Mouse (Mus musculus) layer of hippocampus, adult 2 months (tissue): ENCODE data around the gene Smpd1. TPM values are rescaled to one million over a fixed set of nuclear protein-coding genes. Genes with fewer than 3 reads are reported as not detected.
A peak's percentile ranks its signal among the peaks of the same experiment; 100 is the strongest.

Experiments
- DNase-seq, 2 experiments: peaks; one replicate each; pipeline ENCODE4 v3.0.0; 2022; ENCODE audit warnings: low spot score in 2 of 2
- H3K27ac ChIP-seq: fragments of 200-600 bp; 2 replicates; pipeline ENCODE4 v1.8.1; 2022
- H3K4me3 ChIP-seq: fragments of 200-600 bp; 2 replicates; pipeline ENCODE4 v1.8.1; 2022; ENCODE audit warnings: mild to moderate bottlenecking
- CTCF ChIP-seq: fragments of 200-600 bp; conservative IDR thresholded peaks from 2 replicates; pipeline ENCODE4 v1.8.1; 2022; ENCODE audit warnings: antibody characterized with exemption, mild to moderate bottlenecking, moderate library complexity
- total RNA-seq, 2 experiments: library from RNA; stranded (reverse); gene quantifications; 2 replicates each; pipeline ENCODE4 v1.2.3; 2021

Smpd1 gene
- total RNA-seq, 2 experiments from 2014 or later: 82.7 to 86.2 TPM

- Histone ChIP-seq H3K4me3 (peak overlapping the region; percentile 50), H3K27ac (peak overlapping the region; percentile 97)
- peak; percentile 80 to 90 for DNase-seq
- TF ChIP-seq CTCF: no peak
Observed at GRCm38 (mm10) chr7:105568988-105569471, 14.9 kb downstream of the Smpd1 start.

- Histone ChIP-seq H3K27ac (peak overlapping the region; percentile 97), H3K4me3 (peak overlapping the region; percentile 50)
- no peak for TF ChIP-seq CTCF
- no peak for DNase-seq
Observed at GRCm38 (mm10) chr7:105569512-105570496, 15.6 kb downstream of the Smpd1 start.

GRCm38 (mm10) chr7:105570756-105571155, 16.6 kb downstream of the Smpd1 start:
- DNase-seq: no peak
- peak overlapping the region; percentile 43; the same call in 1 of the 2 replicates for H3K4me3 ChIP-seq
- no peak for TF ChIP-seq CTCF
- peak overlapping the region; percentile 97 for H3K27ac ChIP-seq

GRCm38 (mm10) chr7:105572949-105573348, 18.8 kb downstream of the Smpd1 start:
- no peak for TF ChIP-seq CTCF
- DNase-seq: no peak
- Histone ChIP-seq H3K27ac (peak overlapping the region; percentile 80; the same call in 1 of the 2 replicates), H3K4me3 (peak overlapping the region; percentile 22; the same call in 1 of the 2 replicates)

GRCm38 (mm10) chr7:105574537-105574936, 20.4 kb downstream of the Smpd1 start:
- DNase-seq: no peak
- H3K27ac ChIP-seq: peak overlapping the region; percentile 80
- H3K4me3 ChIP-seq: no peak overlapping the region
- no peak for TF ChIP-seq CTCF

GRCm38 (mm10) chr7:105576166-105576748, 22.1 kb downstream of the Smpd1 start:
- H3K27ac ChIP-seq: peak overlapping the region; percentile 80
- no peak for TF ChIP-seq CTCF
- DNase-seq: no peak
- H3K4me3 ChIP-seq: no peak overlapping the region

- H3K4me3 ChIP-seq: no peak overlapping the region
- peak overlapping the region; percentile 80 for H3K27ac ChIP-seq
- no peak for TF ChIP-seq CTCF
- no peak for DNase-seq
Observed at GRCm38 (mm10) chr7:105577377-105577871, 23.3 kb downstream of the Smpd1 start.

GRCm38 (mm10) chr7:105578481-105578880, 24.3 kb downstream of the Smpd1 start:
- no peak for TF ChIP-seq CTCF
- Histone ChIP-seq H3K27ac (0 out of 2 replicates have a peak overlapping the region, but pooled peaks have one; percentile 0), H3K4me3 (no peak overlapping the region; the same call in 1 of the 2 replicates)
- no peak for DNase-seq

- DNase-seq: no peak
- Histone ChIP-seq H3K4me3 (peak overlapping the region; percentile 94), H3K27ac (peak overlapping the region; percentile 95)
- TF ChIP-seq CTCF: no peak
Observed at GRCm38 (mm10) chr7:105580627-105581089, 26.5 kb downstream of the Smpd1 start.

GRCm38 (mm10) chr7:105581094-105581703, 27.0 kb downstream of the Smpd1 start, which contains the start of gene Apbb1:
Gene Apbb1 (minus strand): TSS chr7:105581653.
- Histone ChIP-seq H3K4me3 (peak within 1 kb of the TSS; percentile 94), H3K27ac (peak within 1 kb of the TSS; percentile 95)
- peak; percentile 74 to 78 for DNase-seq
- TF ChIP-seq CTCF: peak; percentile 24; the same call in 1 of the 2 replicates

- peak overlapping the region; percentile 94; the same call in 1 of the 2 replicates for H3K4me3 ChIP-seq
Observed at GRCm38 (mm10) chr7:105581959-105582358, 27.8 kb downstream of the Smpd1 start.

GRCm38 (mm10) chr7:105588325-105588912, 34.3 kb downstream of the Smpd1 start:
- Histone ChIP-seq H3K27ac (no peak overlapping the region), H3K4me3 (no peak overlapping the region)
- no peak for TF ChIP-seq CTCF
- DNase-seq: no peak

More at GRCm38 (mm10) chr7:105581959-105582358, 27.8 kb downstream of the Smpd1 start:
- TF ChIP-seq CTCF: no peak
- H3K27ac ChIP-seq: peak overlapping the region; percentile 95; the same call in 1 of the 2 replicates
- no peak for DNase-seq
